Mouse (Mus musculus) myocyte (in vitro differentiated cells): Measurements from ENCODE around the gene Atrnl1. TPM values are rescaled to one million over a fixed set of nuclear protein-coding genes. Genes with fewer than 3 reads are reported as not detected.
"Not testable (repeated sequence)": the region's sequence is repeated elsewhere in the genome, so short reads cannot be mapped to it uniquely, and the experiment has no call there.

Experiments
- H3K27me3 ChIP-seq: one replicate; pipeline ENCODE4 v1.6.1; 2011; ENCODE audit not compliant: control insufficient read depth, insufficient read depth, insufficient read length
- H3K36me3 ChIP-seq: one replicate; pipeline ENCODE4 v1.6.1; 2011; ENCODE audit not compliant: control insufficient read depth, insufficient read depth
- H3K4me2 ChIP-seq: one replicate; pipeline ENCODE4 v1.6.1; 2011; ENCODE audit warnings: low read depth, control low read depth
- H3K4me3 ChIP-seq: one replicate; pipeline ENCODE4 v1.5.1; 2011; ENCODE audit warnings: mild to moderate bottlenecking, control low read depth, moderate library complexity
- H3K79me2 ChIP-seq: one replicate; pipeline ENCODE4 v1.6.1; 2011; ENCODE audit not compliant: control insufficient read depth, insufficient read depth
- H3ac ChIP-seq: one replicate; pipeline ENCODE4 v1.6.1; 2011; ENCODE audit not compliant: control insufficient read depth, insufficient read length
- CEBPB ChIP-seq: IDR thresholded peaks from 2 replicates; pipeline ENCODE4 v1.6.1; 2011; ENCODE audit warnings: mild to moderate bottlenecking, moderate library complexity; ENCODE audit not compliant: poor library complexity, insufficient read depth, severe bottlenecking
- E2F4 ChIP-seq: IDR thresholded peaks from one replicate; pipeline ENCODE4 v1.6.1; 2011; ENCODE audit warnings: mild to moderate bottlenecking, control low read depth, moderate library complexity; ENCODE audit not compliant: insufficient read depth
- MAX ChIP-seq: IDR thresholded peaks from one replicate; pipeline ENCODE4 v1.6.1; 2011; ENCODE audit warnings: low read depth, mild to moderate bottlenecking, control low read depth
- MYOD1 ChIP-seq, 3 experiments: IDR thresholded peaks; one replicate each; pipeline ENCODE4 v1.6.1; 2011; ENCODE audit warnings: control low read depth in 2 of 3, low read depth in 2 of 3, mild to moderate bottlenecking in 2 of 3, moderate library complexity in 1 of 3; ENCODE audit not compliant: insufficient read length in 2 of 3, control insufficient read depth in 1 of 3
- MYOG ChIP-seq, 3 experiments: IDR thresholded peaks; one replicate each; pipeline ENCODE4 v1.6.1; 2011; ENCODE audit warnings: control low read depth in 2 of 3, low read depth in 2 of 3, mild to moderate bottlenecking in 2 of 3; ENCODE audit not compliant: insufficient read length in 2 of 3, control insufficient read depth in 1 of 3, insufficient read depth in 1 of 3
- POLR2A ChIP-seq: IDR thresholded peaks from one replicate; pipeline ENCODE4 v1.6.1; 2011; ENCODE audit warnings: low read depth, mild to moderate bottlenecking, control low read depth, moderate library complexity; ENCODE audit not compliant: insufficient read length
- POLR2AphosphoS2 ChIP-seq: IDR thresholded peaks from one replicate; pipeline ENCODE4 v1.6.1; 2011; ENCODE audit warnings: low read depth, control low read depth; ENCODE audit not compliant: insufficient read length
- REST ChIP-seq: IDR thresholded peaks from one replicate; pipeline ENCODE4 v1.6.1; 2011; ENCODE audit warnings: mild to moderate bottlenecking, control low read depth, moderate library complexity; ENCODE audit not compliant: insufficient read depth, insufficient read length
- SRF ChIP-seq: IDR thresholded peaks from one replicate; pipeline ENCODE4 v1.6.1; 2011; ENCODE audit warnings: low read depth; ENCODE audit not compliant: control insufficient read depth, insufficient read length
- TCF12 ChIP-seq: IDR thresholded peaks from one replicate; pipeline ENCODE4 v1.6.1; 2011; ENCODE audit warnings: mild to moderate bottlenecking, control low read depth; ENCODE audit not compliant: poor library complexity, insufficient read depth, severe bottlenecking
- TCF3 ChIP-seq: IDR thresholded peaks from one replicate; pipeline ENCODE4 v1.6.1; 2011; ENCODE audit warnings: low read depth, control low read depth; ENCODE audit not compliant: insufficient read length
- USF1 ChIP-seq: IDR thresholded peaks from one replicate; pipeline ENCODE4 v1.6.1; 2011; ENCODE audit warnings: low read depth, mild to moderate bottlenecking, control low read depth, moderate library complexity
- polyA plus RNA-seq: library from polyadenylated mRNA; unstranded; fragments of >200 nt; fragmentation: generic; extraction: Trizol; gene quantifications from one replicate; pipeline ENCODE4 v1.2.1, GENCODE M21; 2012; ENCODE audit warnings: missing spikeins

The Atrnl1 gene
- polyA plus RNA-seq, 1 experiment: 5.4 TPM

DNA sequence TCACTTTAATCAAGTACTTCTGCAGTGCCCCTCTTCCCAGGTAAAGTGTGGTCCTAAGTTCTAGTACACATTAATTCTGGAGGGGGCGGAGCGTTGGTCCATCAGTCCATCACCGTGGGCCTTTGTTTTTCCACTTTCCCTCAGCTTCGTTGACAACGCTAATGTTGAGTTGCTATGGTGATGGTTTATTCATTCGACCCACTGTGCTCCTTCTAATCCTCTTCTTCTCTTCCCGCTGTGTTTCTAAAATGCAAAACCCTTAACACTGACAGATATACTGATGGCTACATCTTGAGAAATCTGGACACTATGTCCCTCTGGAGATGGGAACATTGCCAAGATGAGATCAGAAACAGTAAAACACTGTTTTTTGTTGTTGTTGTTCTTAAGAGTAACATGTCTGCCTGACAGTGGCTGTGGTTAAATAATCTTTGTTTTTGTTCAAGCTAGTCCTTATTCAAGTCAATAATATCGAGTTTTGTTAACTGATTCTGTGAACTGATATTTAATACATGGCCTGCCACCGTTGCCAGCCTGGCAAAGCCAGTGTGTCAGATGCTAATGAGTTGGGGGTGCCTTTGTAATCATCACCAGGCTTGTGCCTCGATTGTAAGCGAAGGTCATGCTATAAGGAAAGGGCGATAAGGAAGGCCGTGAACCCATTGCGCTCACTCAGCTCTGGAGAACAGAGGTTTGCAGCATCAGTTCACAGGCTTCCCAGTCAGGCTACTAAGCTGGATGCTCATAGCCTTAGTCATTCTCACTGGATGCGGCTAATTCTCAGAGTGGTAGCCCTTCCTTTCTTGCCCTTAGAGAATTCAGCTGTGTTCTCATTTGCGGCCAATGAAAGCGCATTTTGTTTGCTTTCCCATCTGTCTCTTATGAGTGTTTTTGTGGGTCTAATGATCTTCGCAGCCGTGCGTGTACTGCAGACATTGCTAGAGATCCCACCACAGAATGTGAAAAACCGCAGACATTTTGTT lies 375.4 kb downstream of the Atrnl1 start:
- H3K79me2 ChIP-seq: no peaks in the 10 kb centered on the region
- no peak overlapping the region for H3K4me3 ChIP-seq
- no peaks in the 10 kb centered on the region for H3K27me3 ChIP-seq
- no peak overlapping the region for H3ac ChIP-seq
- H3K36me3 ChIP-seq: no peaks in the 10 kb centered on the region
- TF ChIP-seq POLR2A (no peak), POLR2AphosphoS2 (no peak), SRF (no peak), REST (no peak), USF1 (no peak), CEBPB (no peak), MYOG (IDR thresholded peaks at IDR 0.05; ENCODE audit: control insufficient read depth in 1 of 3, insufficient read depth in 1 of 3, insufficient read length in 2 of 3, low read depth in 2 of 3) (no peak), TCF12 (no peak), TCF3 (no peak), E2F4 (no peak), MAX (no peak), MYOD1 (IDR thresholded peaks at IDR 0.05; ENCODE audit: control insufficient read depth in 1 of 3, insufficient read length in 2 of 3, low read depth in 2 of 3) (no peak)
- no peak overlapping the region for H3K4me2 ChIP-seq

DNA sequence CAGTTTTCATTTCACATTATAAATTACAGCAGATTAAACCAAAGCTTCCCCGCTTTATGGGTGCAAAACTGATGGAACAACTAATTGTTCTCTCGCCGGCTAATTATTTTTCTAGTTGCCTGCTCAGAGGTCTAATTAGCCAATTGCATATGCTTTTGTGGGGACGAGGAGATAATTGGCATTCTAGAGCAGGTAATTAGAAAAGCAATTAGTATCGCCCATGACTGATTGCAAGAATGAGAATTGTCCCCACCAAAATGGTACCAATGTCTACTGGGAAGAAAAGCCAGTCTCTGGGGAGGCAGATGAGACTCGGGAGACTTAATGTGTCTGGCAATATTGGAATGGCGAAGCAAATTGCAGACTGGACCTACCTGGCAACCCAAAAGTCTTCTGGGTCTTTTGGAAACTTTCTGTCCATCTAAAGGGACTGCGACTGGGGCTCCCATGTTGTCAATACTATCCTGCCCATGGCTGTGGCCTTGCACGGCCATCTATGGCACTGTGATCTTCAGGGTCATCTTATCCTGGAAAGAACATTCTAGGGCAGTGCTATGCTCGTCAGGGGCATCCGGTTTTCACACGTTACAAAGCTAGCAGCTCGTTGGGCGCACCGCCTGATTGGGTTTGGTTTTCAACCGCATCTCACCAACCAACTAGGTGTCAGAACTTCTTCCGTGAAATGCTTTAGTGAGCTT lies 377.0 kb downstream of the Atrnl1 start:
- no peaks in the 10 kb centered on the region for H3K36me3 ChIP-seq
- H3K79me2 ChIP-seq: no peaks in the 10 kb centered on the region
- H3K4me2 ChIP-seq: no peak overlapping the region
- H3K4me3 ChIP-seq: no peak overlapping the region
- no peak overlapping the region for H3ac ChIP-seq
- TF ChIP-seq SRF: no peak
- no peak for TF ChIP-seq MYOD1 (IDR thresholded peaks at IDR 0.05; ENCODE audit: control insufficient read depth in 1 of 3, insufficient read length in 2 of 3, low read depth in 2 of 3)
- no peak for TF ChIP-seq USF1
- no peak for TF ChIP-seq CEBPB
- no peak for TF ChIP-seq TCF12
- no peak for TF ChIP-seq REST
- TF ChIP-seq MYOG (IDR thresholded peaks at IDR 0.05; ENCODE audit: control insufficient read depth in 1 of 3, insufficient read depth in 1 of 3, insufficient read length in 2 of 3, low read depth in 2 of 3): no peak
- TF ChIP-seq POLR2AphosphoS2: no peak
- H3K27me3 ChIP-seq: no peaks in the 10 kb centered on the region

DNA sequence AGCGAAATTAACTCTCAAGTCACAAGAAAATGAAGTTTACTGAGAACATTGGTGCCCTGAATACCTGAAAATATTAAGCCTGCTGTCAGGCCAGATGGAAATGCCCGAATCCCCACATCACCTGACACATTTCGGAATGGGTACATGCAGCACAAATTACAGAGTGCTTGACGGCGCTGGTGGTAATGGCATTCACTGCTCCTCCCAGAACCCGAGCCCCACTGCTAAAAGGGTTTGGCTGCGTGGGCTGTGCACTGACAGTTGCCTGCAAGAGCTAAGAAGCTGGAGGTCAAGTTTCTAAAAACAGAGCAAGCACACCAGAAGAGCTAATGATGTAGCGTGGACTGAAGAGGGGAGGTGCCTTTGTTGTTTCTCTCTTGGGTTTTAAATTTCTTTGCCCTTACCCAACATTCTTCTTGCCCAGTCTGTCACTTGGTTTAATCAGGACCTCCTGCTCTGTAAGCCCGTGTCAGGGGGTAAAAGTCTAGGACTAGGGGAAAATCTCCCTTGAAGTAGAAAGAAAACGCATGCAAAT lies 377.8 kb downstream of the Atrnl1 start:
- TF ChIP-seq POLR2A (no peak), SRF (no peak), MYOG (IDR thresholded peaks at IDR 0.05; ENCODE audit: control insufficient read depth in 1 of 3, insufficient read depth in 1 of 3, insufficient read length in 2 of 3, low read depth in 2 of 3) (peak in 1 of 3 experiments; percentile 16)
- Histone ChIP-seq H3K4me3 (no peak overlapping the region), H3K27me3 (no peaks in the 10 kb centered on the region), H3K36me3 (no peaks in the 10 kb centered on the region), H3ac (no peak overlapping the region), H3K79me2 (no peaks in the 10 kb centered on the region), H3K4me2 (no peak overlapping the region)

DNA sequence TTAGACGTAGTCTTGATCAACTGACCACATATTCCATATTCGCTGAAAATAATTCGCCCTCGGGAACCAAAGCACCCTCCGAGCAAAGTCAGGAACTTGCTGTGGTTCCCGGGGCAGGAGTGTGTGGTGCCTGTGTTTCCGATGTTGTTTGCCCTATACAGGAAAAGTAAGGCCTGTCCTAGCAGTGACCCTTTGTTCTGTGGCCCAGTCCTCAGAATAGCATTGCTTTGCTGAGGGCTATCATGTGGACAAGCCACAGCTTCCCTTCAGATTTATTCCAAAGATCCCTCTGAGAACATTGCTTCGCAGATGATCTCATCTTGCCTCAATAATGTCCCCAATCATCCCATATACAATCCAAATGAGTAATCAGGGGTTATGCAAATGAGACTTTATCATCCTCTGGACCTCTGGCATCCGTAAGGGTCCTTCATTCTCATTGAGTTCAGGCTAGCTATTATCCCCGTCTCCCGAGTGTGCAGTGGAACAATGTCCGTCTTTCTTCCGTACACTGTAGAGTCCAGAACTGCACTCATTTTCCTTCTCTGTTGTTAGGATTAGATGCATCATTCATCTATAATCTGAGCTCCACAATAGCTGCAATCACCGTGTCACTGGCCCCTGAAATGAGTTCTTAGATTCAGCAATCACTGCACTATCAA lies 380.4 kb downstream of the Atrnl1 start:
- Histone ChIP-seq H3K36me3 (no peaks in the 10 kb centered on the region), H3K79me2 (no peaks in the 10 kb centered on the region), H3K4me3 (no peak overlapping the region), H3K4me2 (no peak overlapping the region), H3ac (no peak overlapping the region), H3K27me3 (no peaks in the 10 kb centered on the region)
- TF ChIP-seq MYOG (IDR thresholded peaks at IDR 0.05; ENCODE audit: control insufficient read depth in 1 of 3, insufficient read depth in 1 of 3, insufficient read length in 2 of 3, low read depth in 2 of 3) (no peak), MAX (no peak), TCF3 (no peak), REST (no peak), MYOD1 (IDR thresholded peaks at IDR 0.05; ENCODE audit: control insufficient read depth in 1 of 3, insufficient read length in 2 of 3, low read depth in 2 of 3) (no peak), CEBPB (no peak), POLR2A (no peak), E2F4 (no peak), SRF (no peak), USF1 (no peak)

DNA sequence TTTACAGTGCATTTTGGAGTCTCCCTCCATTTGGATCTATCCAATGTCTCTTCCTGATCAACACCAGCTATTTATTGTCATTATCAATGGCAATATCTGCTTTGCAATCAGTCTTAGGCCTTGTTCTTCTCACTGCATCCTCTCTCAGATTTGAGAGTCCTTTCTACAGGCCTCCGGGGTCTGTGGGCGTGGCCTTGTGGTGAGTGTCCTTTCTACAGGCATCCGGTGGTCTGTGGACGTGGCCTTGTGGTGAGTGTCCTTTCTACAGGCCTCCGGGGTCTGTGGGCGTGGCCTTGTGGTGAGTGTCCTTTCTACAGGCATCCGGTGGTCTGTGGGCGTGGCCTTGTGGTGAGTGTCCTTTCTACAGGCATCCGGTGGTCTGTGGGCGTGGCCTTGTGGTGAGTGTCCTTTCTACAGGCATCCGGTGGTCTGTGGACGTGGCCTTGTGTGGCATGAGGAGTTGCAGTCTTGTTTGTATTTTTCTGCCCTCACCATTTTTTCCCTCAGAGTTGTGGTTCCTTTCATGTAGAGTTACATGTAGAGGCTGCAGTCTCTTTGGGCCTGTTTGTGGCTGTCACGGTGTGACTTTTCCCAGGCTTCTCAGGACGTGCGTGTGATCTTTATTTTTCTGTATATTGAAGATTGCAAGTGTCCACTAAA lies 383.5 kb downstream of the Atrnl1 start:
- H3ac ChIP-seq, H3K36me3 ChIP-seq, H3K27me3 ChIP-seq, H3K4me3 ChIP-seq, H3K4me2 ChIP-seq, H3K79me2 ChIP-seq: not testable (repeated sequence)
